Mouse (Mus musculus): ENCODE results near the gene Serinc1. TPM values are rescaled to one million over a fixed set of nuclear protein-coding genes. Genes with fewer than 3 reads are reported as not detected.
A peak's percentile ranks its signal among the peaks of the same experiment; 100 is the strongest.

Gene Serinc1
- polyA plus RNA-seq (2015; fragmentation: Nextera tagmentation; extraction: Ambion mirVana) = 105 TPM in 2 replicates

DNA sequence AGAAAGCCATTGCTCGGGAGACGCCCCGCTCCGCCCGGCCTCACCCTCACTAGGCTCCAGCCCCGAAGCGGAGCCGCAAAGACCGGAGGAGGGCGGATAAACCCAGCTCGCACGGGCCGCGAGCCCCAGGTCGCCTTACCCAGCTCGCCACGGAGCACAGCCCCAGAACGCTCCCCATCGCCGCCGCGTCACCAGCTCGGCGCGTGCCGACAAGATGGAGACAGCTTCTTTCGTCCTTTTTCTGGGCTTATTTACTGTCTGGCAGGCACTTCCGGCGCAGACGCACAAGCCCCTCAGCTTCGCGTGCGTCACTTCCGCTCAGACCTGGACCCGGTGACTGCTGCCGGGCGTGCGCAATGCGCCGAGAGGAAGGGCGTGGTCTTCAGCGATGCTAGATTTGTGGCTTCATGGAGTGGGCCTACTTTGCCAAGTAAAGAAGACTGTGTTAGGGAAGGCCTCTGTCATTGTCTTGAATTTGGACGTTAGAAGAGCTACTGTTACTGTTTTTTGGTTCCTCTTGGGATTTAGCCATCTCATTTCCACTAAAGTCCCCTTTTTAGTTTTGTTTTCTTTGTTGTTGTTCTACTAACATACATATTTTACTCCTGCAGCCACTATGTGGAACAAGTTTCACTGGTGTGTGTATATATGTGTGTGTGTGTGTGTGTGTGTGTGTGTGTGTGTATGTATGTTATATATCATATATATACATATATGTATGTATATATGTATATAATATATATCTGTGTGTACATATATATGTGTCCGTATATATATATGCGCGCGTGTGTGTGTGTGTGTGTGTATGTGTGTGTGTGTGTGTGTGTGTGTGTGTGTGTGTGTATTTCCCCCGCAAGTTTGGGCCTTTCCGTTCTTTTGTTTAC is at the start of gene Serinc1:
Gene Serinc1 (minus strand): TSS at position 313 of the 884 bp plus-strand sequence.
- peak; percentile 100 for ATAC-seq
- 12% methylated on average over 48 of the region's 49 CpGs for WGBS

DNA sequence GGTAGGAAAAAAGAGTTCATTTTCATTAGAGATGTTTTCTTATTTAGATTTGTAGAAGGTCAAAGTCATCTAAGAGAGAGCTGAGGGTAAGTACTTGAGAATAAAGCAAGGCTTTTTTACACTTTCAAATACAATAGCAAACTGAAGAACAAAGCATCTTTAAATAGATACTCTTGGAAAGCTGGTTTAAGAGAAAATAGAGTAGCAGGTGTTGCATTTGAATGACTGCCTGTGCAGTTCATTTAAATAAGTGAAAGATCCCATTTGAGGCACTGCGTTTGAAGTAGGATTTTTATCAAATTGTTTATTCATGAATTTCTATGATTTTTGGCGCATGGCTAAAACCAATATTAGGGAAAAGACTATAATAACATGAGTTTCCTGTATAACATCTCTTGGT is 44.4 kb upstream of the Serinc1 start:
- 78% methylated on average over 2 of the region's 2 CpGs for WGBS
- ATAC-seq = no peak
- Histone ChIP-seq H3K27me3 (replicated peaks; ENCODE audit: control insufficient read depth, insufficient read depth, low read length) (no peaks in the 10 kb centered on the region), H3K4me1 (ENCODE audit: control insufficient read depth, insufficient read depth, low read length) (no peaks in the 10 kb centered on the region), H3K9me3 (ENCODE audit: control insufficient read depth, low read length) (no peaks in the 10 kb centered on the region), H3K4me2 (ENCODE audit: low read depth, low read length) (no peak overlapping the region), H3K9ac (ENCODE audit: low read depth, low read length) (no peak overlapping the region), H3K27ac (ENCODE audit: low read length) (no peak overlapping the region), H3K36me3 (ENCODE audit: control insufficient read depth, insufficient read depth, low read length) (no peaks in the 10 kb centered on the region), H3K4me3 (ENCODE audit: low read length) (no peak overlapping the region)

More for the DNA sequence above, at the start of gene Serinc1:
- peak within 1 kb of the TSS; percentile 94 for H3K4me3 ChIP-seq (ENCODE audit: low read length)
- H3K4me2 ChIP-seq (ENCODE audit: low read depth, low read length) = peak within 1 kb of the TSS; percentile 56
- H3K27ac ChIP-seq (ENCODE audit: low read length) = peak within 1 kb of the TSS; percentile 93
- H3K27me3 ChIP-seq (replicated peaks; ENCODE audit: control insufficient read depth, insufficient read depth, low read length) = no peaks in the 10 kb centered on the region
- peak within 1 kb of the TSS; percentile 94 for H3K9ac ChIP-seq (ENCODE audit: low read depth, low read length)
- no peaks in the 10 kb centered on the region for H3K9me3 ChIP-seq (ENCODE audit: control insufficient read depth, low read length)
- H3K36me3 ChIP-seq (ENCODE audit: control insufficient read depth, insufficient read depth, low read length) = no peaks in the 10 kb centered on the region
- H3K4me1 ChIP-seq (ENCODE audit: control insufficient read depth, insufficient read depth, low read length) = peaks cover 5% of the 10 kb centered on the region; the same call in 1 of the 2 replicates

DNA sequence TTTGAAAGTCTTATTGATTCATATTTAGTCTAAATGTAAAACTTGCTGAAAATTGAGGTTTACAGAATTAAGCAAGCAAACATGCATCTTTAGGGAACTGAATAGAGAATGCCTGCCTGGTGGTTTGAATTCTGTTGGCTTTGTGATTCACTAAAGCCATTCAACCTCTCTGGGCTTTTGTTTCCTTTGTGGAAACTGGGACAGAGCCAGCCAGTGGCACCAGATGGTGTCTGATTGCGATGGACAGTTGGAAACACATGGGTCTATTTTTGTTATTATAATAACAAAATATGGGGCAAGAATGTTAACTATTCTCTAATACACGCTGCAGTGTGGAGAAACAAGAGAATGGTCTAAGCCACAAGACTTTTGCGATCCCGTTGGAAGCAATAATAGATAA is 39.8 kb upstream of the Serinc1 start:
- no peaks in the 10 kb centered on the region for H3K4me1 ChIP-seq (ENCODE audit: control insufficient read depth, insufficient read depth, low read length)
- H3K9me3 ChIP-seq (ENCODE audit: control insufficient read depth, low read length) = no peaks in the 10 kb centered on the region
- no peak overlapping the region for H3K4me2 ChIP-seq (ENCODE audit: low read depth, low read length)
- ATAC-seq = no peak
- no peak overlapping the region for H3K27ac ChIP-seq (ENCODE audit: low read length)
- no peak overlapping the region for H3K9ac ChIP-seq (ENCODE audit: low read depth, low read length)
- no peaks in the 10 kb centered on the region for H3K27me3 ChIP-seq (replicated peaks; ENCODE audit: control insufficient read depth, insufficient read depth, low read length)
- WGBS = 61% methylated on average over 4 of the region's 4 CpGs
- H3K36me3 ChIP-seq (ENCODE audit: control insufficient read depth, insufficient read depth, low read length) = no peaks in the 10 kb centered on the region
- H3K4me3 ChIP-seq (ENCODE audit: low read length) = no peak overlapping the region

DNA sequence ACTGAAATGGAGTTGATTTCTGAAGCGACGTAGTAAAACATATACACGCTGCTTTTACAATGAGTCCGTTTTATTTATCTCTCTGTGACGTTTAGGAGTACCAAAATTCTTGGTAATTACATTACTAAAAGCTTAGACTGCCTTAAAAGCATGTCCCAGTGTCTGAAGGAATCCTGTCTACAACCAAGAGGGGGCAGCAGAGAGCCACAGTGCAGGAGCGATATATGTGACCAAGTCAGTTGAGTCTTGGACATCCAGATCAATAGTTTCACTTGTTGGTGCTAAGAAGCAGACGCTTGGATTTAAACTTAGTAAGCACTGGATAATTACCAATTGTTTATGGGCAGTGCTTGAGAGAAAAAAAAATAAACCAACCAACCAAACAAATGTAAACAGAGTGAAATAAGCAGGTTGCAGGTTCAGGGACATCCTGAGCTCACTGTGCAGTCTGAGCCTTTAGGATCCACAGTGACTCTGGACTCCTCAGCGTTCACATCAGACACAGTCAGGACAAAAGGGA is 38.9 kb upstream of the Serinc1 start:
- Histone ChIP-seq H3K4me2 (ENCODE audit: low read depth, low read length) (no peak overlapping the region), H3K4me3 (ENCODE audit: low read length) (no peak overlapping the region), H3K9me3 (ENCODE audit: control insufficient read depth, low read length) (no peaks in the 10 kb centered on the region), H3K9ac (ENCODE audit: low read depth, low read length) (no peak overlapping the region), H3K36me3 (ENCODE audit: control insufficient read depth, insufficient read depth, low read length) (no peaks in the 10 kb centered on the region), H3K27ac (ENCODE audit: low read length) (no peak overlapping the region), H3K4me1 (ENCODE audit: control insufficient read depth, insufficient read depth, low read length) (no peaks in the 10 kb centered on the region), H3K27me3 (replicated peaks; ENCODE audit: control insufficient read depth, insufficient read depth, low read length) (no peaks in the 10 kb centered on the region)
- WGBS = 37% methylated on average over 8 of the region's 8 CpGs
- ATAC-seq = no peak

DNA sequence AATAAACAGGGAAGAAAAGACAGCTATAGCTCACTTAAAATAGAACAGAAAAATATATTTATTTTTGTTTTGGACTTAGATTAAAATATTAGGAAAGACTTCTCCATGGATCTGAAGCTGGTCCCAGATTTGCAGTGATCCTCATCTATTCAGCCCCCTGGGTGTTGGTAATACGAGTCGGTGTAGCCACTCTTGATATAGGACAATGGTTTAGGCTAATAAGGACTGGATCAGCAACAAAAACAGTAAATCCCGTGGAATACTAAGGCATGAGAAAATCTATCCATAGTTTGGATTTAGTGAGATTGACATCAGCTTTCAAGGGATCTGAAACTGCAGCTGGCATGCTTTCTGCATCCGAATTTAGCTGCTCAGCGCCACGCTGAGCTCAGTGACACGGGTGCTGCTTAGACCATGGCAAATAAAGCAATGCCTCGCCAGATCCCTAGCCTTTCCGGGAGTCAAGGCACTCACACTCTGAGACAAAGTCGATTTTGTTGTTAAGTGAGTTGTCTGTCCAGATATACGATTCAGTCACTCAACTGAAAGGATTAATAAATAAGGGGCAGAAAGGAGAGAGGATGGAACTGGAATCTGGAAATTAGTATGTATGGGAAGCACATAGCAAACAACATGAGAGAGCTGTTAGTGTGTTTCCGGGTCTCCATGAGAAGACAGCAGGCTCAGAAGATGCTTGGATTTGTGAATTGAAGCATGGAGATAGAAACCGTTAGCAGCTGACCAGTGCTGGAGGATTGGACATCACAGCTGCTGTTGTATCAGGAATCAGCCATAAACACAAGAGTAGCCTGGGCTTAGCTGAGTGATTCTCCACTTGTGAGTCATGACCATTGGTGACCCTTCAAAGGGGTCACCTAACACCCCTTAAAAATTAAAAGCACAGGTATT is 36.9 kb upstream of the Serinc1 start:
- no peaks in the 10 kb centered on the region for H3K9me3 ChIP-seq (ENCODE audit: control insufficient read depth, low read length)
- no peak overlapping the region for H3K4me2 ChIP-seq (ENCODE audit: low read depth, low read length)
- no peaks in the 10 kb centered on the region for H3K36me3 ChIP-seq (ENCODE audit: control insufficient read depth, insufficient read depth, low read length)
- ATAC-seq = no peak
- no peak overlapping the region for H3K27ac ChIP-seq (ENCODE audit: low read length)
- no peak overlapping the region for H3K4me3 ChIP-seq (ENCODE audit: low read length)
- no peaks in the 10 kb centered on the region for H3K4me1 ChIP-seq (ENCODE audit: control insufficient read depth, insufficient read depth, low read length)
- H3K9ac ChIP-seq (ENCODE audit: low read depth, low read length) = no peak overlapping the region
- 74% methylated on average over 13 of the region's 13 CpGs for WGBS
- H3K27me3 ChIP-seq (replicated peaks; ENCODE audit: control insufficient read depth, insufficient read depth, low read length) = no peaks in the 10 kb centered on the region

DNA sequence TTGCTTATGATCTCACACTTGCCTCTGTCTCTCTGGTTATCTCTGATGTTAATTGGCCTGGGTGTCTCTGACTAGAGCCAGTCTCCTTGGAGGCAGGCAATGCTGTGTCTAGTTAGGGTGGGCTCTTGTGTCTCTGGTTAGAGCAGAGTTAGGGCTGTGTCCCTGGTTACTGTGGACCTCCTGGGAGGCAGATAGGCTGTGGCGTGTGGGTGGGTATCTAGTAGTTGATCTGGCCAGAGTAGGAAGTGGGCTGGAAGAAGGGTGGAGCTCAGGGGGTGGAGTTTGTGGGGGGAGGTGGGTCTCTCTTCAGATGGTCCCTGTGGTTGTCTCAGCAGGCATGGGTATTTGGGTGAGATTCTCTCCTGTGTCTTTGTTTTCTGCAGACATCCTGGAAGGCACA is 33.9 kb upstream of the Serinc1 start:
- Histone ChIP-seq H3K4me1 (ENCODE audit: control insufficient read depth, insufficient read depth, low read length) (no peaks in the 10 kb centered on the region), H3K36me3 (ENCODE audit: control insufficient read depth, insufficient read depth, low read length) (no peaks in the 10 kb centered on the region), H3K9ac (ENCODE audit: low read depth, low read length) (no peak overlapping the region), H3K27ac (ENCODE audit: low read length) (no peak overlapping the region), H3K4me3 (ENCODE audit: low read length) (no peak overlapping the region), H3K4me2 (ENCODE audit: low read depth, low read length) (no peak overlapping the region), H3K9me3 (ENCODE audit: control insufficient read depth, low read length) (no peaks in the 10 kb centered on the region), H3K27me3 (replicated peaks; ENCODE audit: control insufficient read depth, insufficient read depth, low read length) (no peaks in the 10 kb centered on the region)
- WGBS = 30% methylated on average over 1 of the region's 1 CpGs
- no peak for ATAC-seq

DNA sequence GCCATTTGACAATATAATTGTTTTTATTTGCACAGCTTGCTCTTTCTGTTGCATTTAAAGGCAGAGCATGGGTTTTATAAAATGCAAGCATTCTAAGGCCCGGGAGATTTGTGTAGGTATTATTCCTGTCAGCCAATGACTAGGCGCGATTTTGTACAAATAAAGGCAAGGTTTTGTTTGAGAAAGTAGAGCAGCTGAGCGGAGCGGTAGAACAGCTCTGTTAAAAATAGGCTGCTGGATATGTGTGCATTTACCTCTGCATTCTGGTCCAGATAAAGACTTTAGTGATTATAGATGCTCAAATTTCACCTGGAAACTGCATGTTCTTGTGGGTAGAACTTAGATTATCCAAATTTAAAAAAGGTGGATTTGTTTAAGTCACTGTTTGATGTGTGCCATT is 25.3 kb upstream of the Serinc1 start:
- no peak overlapping the region for H3K9ac ChIP-seq (ENCODE audit: low read depth, low read length)
- H3K27me3 ChIP-seq (replicated peaks; ENCODE audit: control insufficient read depth, insufficient read depth, low read length) = no peaks in the 10 kb centered on the region
- no peaks in the 10 kb centered on the region for H3K4me1 ChIP-seq (ENCODE audit: control insufficient read depth, insufficient read depth, low read length)
- H3K4me2 ChIP-seq (ENCODE audit: low read depth, low read length) = no peak overlapping the region
- no peaks in the 10 kb centered on the region for H3K36me3 ChIP-seq (ENCODE audit: control insufficient read depth, insufficient read depth, low read length)
- H3K4me3 ChIP-seq (ENCODE audit: low read length) = no peak overlapping the region
- no peaks in the 10 kb centered on the region for H3K9me3 ChIP-seq (ENCODE audit: control insufficient read depth, low read length)
- no peak for ATAC-seq
- no peak overlapping the region for H3K27ac ChIP-seq (ENCODE audit: low read length)
- 49% methylated on average over 5 of the region's 5 CpGs for WGBS

DNA sequence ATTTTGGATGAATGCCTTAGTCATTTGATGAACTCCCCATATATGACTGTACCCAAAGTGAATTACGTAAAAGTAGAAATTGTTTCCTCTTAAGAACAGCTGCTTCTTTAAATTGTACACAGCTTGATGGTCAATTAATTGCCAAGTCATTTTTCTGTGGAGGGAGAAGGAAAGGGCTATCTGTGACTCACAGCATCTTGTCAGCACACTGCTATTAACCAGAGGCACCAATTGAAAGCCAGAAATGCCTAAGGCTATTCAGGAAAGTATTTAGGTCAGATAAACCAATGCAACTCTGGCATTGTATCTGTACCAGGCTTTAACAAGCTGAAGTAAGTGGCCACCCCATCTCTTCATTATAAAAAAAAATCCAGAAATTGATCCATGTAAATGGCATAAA is 21.4 kb upstream of the Serinc1 start:
- no peak for ATAC-seq
- no peaks in the 10 kb centered on the region for H3K9me3 ChIP-seq (ENCODE audit: control insufficient read depth, low read length)
- WGBS = 85% methylated on average over 1 of the region's 1 CpGs
- H3K27me3 ChIP-seq (replicated peaks; ENCODE audit: control insufficient read depth, insufficient read depth, low read length) = no peaks in the 10 kb centered on the region
- no peaks in the 10 kb centered on the region for H3K4me1 ChIP-seq (ENCODE audit: control insufficient read depth, insufficient read depth, low read length)
- no peak overlapping the region for H3K27ac ChIP-seq (ENCODE audit: low read length)
- H3K4me2 ChIP-seq (ENCODE audit: low read depth, low read length) = no peak overlapping the region
- H3K9ac ChIP-seq (ENCODE audit: low read depth, low read length) = no peak overlapping the region
- H3K36me3 ChIP-seq (ENCODE audit: control insufficient read depth, insufficient read depth, low read length) = no peaks in the 10 kb centered on the region
- no peak overlapping the region for H3K4me3 ChIP-seq (ENCODE audit: low read length)

DNA sequence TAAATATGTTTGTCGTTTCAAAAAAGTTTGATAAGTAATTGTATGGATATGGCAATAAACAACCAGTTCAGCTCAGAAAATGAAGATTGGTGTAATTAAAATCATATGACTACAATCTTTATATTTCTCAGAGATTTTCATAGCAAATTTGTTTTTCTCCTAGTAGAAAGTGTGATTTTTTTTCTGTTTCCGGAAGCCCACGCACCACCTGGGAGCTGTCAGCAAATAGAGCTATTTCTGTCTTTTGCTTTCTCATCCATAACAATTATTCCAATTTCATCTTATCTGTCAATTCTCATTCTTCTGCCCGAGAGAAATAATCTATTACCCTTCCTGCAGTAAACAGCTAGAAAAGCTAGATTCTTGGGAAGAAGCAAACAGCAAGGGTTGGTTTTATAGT is 17.3 kb upstream of the Serinc1 start:
- Histone ChIP-seq H3K27ac (ENCODE audit: low read length) (no peak overlapping the region), H3K36me3 (ENCODE audit: control insufficient read depth, insufficient read depth, low read length) (no peaks in the 10 kb centered on the region), H3K4me2 (ENCODE audit: low read depth, low read length) (no peak overlapping the region), H3K4me1 (ENCODE audit: control insufficient read depth, insufficient read depth, low read length) (no peaks in the 10 kb centered on the region), H3K9me3 (ENCODE audit: control insufficient read depth, low read length) (no peaks in the 10 kb centered on the region), H3K27me3 (replicated peaks; ENCODE audit: control insufficient read depth, insufficient read depth, low read length) (no peaks in the 10 kb centered on the region), H3K4me3 (ENCODE audit: low read length) (no peak overlapping the region), H3K9ac (ENCODE audit: low read depth, low read length) (no peak overlapping the region)
- no peak for ATAC-seq
- WGBS = 81% methylated on average over 4 of the region's 4 CpGs

Measured in intestine, embryonic 16.5 days (tissue).